8 mouse cellular contexts compared by ENCODE assay signal in the genomic region with DNA sequence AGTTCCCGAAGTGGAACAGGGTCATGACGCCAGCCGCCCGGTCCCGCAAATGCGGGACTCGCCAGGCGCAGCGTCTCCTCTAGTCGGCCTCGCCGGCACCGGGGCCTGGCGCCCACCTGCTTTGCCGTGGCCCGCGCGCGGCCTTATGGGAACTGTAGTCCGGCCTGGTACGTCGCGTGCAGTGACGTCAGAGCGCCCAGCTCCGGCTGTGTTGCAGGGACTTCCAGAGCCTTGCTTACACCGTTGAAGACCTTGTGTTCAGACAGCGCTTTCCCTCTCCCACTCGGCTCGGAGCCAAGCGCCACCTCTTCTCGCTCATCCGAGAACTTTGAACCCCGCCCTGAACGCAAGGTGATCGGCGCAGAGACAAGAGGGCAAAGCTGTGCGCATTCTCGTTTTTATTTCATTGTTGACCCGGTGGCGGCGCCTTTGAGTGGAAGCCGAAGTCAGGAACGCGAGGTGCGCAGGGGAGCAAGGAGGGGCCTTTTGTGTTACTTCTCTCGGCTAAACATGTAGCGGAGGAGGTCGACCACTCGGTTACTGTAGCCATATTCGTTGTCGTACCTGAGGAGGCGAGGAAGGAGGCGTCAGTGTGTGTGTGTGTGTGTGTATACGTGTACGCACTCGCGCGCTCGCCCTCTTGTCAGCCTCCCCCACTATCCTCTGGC. TPM values are rescaled to one million over a fixed set of nuclear protein-coding genes. Genes with fewer than 3 reads are reported as not detected.
A peak's percentile ranks its signal among the peaks of the same experiment; 100 is the strongest.
DNase-seq lines count a peak whose midpoint lies in the region; ATAC-seq and TF ChIP-seq lines count a peak whose summit lies in the region.

Gene Tmem147 (minus strand): TSS at position 145 of the 668 bp plus-strand sequence.

- H3K36me3 ChIP-seq in embryonic facial prominence, embryonic 13.5 days: peaks cover 30% of the 10 kb centered on the region
- no peaks in the 10 kb centered on the region for H3K36me3 ChIP-seq in kidney, adult 2 months (ENCODE audit: control insufficient read depth, insufficient read depth, low read length)
- peaks cover 46% of the 10 kb centered on the region for H3K36me3 ChIP-seq in limb, embryonic 12.5 days
- peaks cover 6% of the 10 kb centered on the region; the same call in 1 of the 2 replicates for H3K36me3 ChIP-seq in midbrain, embryonic 15.5 days (replicated peaks)
- H3K36me3 ChIP-seq in spleen, adult 2 months (ENCODE audit: control insufficient read depth, insufficient read depth, low read length): no peaks in the 10 kb centered on the region

- no peaks in the 10 kb centered on the region for H3K27me3 ChIP-seq in embryonic facial prominence, embryonic 13.5 days
- H3K27me3 ChIP-seq in kidney, adult 2 months (replicated peaks; ENCODE audit: control insufficient read depth, insufficient read depth, low read length): no peaks in the 10 kb centered on the region
- no peaks in the 10 kb centered on the region for H3K27me3 ChIP-seq in limb, embryonic 12.5 days
- H3K27me3 ChIP-seq in midbrain, embryonic 15.5 days (replicated peaks): no peaks in the 10 kb centered on the region
- no peaks in the 10 kb centered on the region for H3K27me3 ChIP-seq in spleen, adult 2 months (ENCODE audit: control insufficient read depth, insufficient read depth, low read length)

- ATAC-seq in embryonic facial prominence, embryonic 13.5 days (ENCODE audit: insufficient number of reproducible peaks, insufficient read depth, low FRiP score, low TSS enrichment, low read depth): peak; percentile 93
- peak; percentile 96 for ATAC-seq in limb, embryonic 12.5 days (ENCODE audit: insufficient number of reproducible peaks, insufficient read depth, low FRiP score, low TSS enrichment, low read depth)
- peak; percentile 97 for ATAC-seq in midbrain, embryonic 15.5 days (replicated peaks)

- WGBS in embryonic facial prominence, embryonic 13.5 days: under 1% methylated on average over 60 of the region's 60 CpGs
- under 1% methylated on average over 60 of the region's 60 CpGs for WGBS in kidney, adult 2 months
- WGBS in limb, embryonic 12.5 days: under 1% methylated on average over 60 of the region's 60 CpGs
- WGBS in midbrain, embryonic 15.5 days: under 1% methylated on average over 60 of the region's 60 CpGs
- WGBS in spleen, adult 2 months: under 1% methylated on average over 60 of the region's 60 CpGs

- peak within 1 kb of the TSS; percentile 80 for H3K4me3 ChIP-seq in embryonic facial prominence, embryonic 13.5 days
- H3K4me3 ChIP-seq in kidney, adult 2 months (ENCODE audit: insufficient read depth, low read depth, low read length): peak within 1 kb of the TSS; percentile 74
- H3K4me3 ChIP-seq in limb, embryonic 12.5 days (replicated peaks): peak within 1 kb of the TSS; percentile 73
- peak within 1 kb of the TSS; percentile 61 for H3K4me3 ChIP-seq in midbrain, embryonic 15.5 days
- H3K4me3 ChIP-seq in spleen, adult 2 months (ENCODE audit: extremely low read depth, insufficient read depth, insufficient read length): peak within 1 kb of the TSS; percentile 97

- peak within 1 kb of the TSS; percentile 78 for H3K4me2 ChIP-seq in embryonic facial prominence, embryonic 13.5 days
- peak within 1 kb of the TSS; percentile 77 for H3K4me2 ChIP-seq in limb, embryonic 12.5 days
- peak within 1 kb of the TSS; percentile 66 for H3K4me2 ChIP-seq in midbrain, embryonic 15.5 days

- peak; percentile 94 for DNase-seq in 3134 (ENCODE audit: extremely low read depth, insufficient read length, low spot score)
- peak; percentile 98 for DNase-seq in adrenal gland, postnatal 36 days
- peak; percentile 97 for DNase-seq in heart, adult 18-20 months
- DNase-seq in kidney, adult 2 months: peak; percentile 99
- peak; percentile 84 to 95 for DNase-seq in spleen, adult 2 months (ENCODE audit: low read depth in 1 of 2, low spot score in 2 of 2)

- peak within 1 kb of the TSS; percentile 89 for H3K27ac ChIP-seq in embryonic facial prominence, embryonic 13.5 days
- peak within 1 kb of the TSS; percentile 68 for H3K27ac ChIP-seq in kidney, adult 2 months (ENCODE audit: insufficient read depth, low read depth, low read length)
- peak within 1 kb of the TSS; percentile 88 for H3K27ac ChIP-seq in limb, embryonic 12.5 days
- H3K27ac ChIP-seq in midbrain, embryonic 15.5 days: peak within 1 kb of the TSS; percentile 89
- peak within 1 kb of the TSS; percentile 85 for H3K27ac ChIP-seq in spleen, adult 2 months (ENCODE audit: insufficient read depth, low read length)

- H3K9ac ChIP-seq in embryonic facial prominence, embryonic 13.5 days: peak within 1 kb of the TSS; percentile 90
- peak within 1 kb of the TSS; percentile 81 for H3K9ac ChIP-seq in limb, embryonic 12.5 days (replicated peaks)
- peak within 1 kb of the TSS; percentile 87 for H3K9ac ChIP-seq in midbrain, embryonic 15.5 days

- H3K9me3 ChIP-seq in embryonic facial prominence, embryonic 13.5 days: no peaks in the 10 kb centered on the region
- H3K9me3 ChIP-seq in limb, embryonic 12.5 days: no peaks in the 10 kb centered on the region
- no peaks in the 10 kb centered on the region for H3K9me3 ChIP-seq in midbrain, embryonic 15.5 days

- H3K4me1 ChIP-seq in embryonic facial prominence, embryonic 13.5 days: peaks cover 17% of the 10 kb centered on the region
- H3K4me1 ChIP-seq in kidney, adult 2 months (ENCODE audit: control insufficient read depth, insufficient read depth, low read length): no peaks in the 10 kb centered on the region; the same call in 1 of the 2 replicates
- H3K4me1 ChIP-seq in limb, embryonic 12.5 days (replicated peaks): peaks cover 15% of the 10 kb centered on the region
- H3K4me1 ChIP-seq in midbrain, embryonic 15.5 days: peaks cover 30% of the 10 kb centered on the region
- peaks cover 3% of the 10 kb centered on the region; the same call in 1 of the 2 replicates for H3K4me1 ChIP-seq in spleen, adult 2 months (ENCODE audit: control insufficient read depth, insufficient read depth, insufficient read length)

- TF ChIP-seq CTCF in kidney, adult 2 months (conservative IDR thresholded peaks at IDR 0.05; ENCODE audit: insufficient read depth, insufficient read length, low read depth, low read length): peak; percentile 19; the same call in 1 of the 2 replicates
- TF ChIP-seq CTCF in spleen, adult 2 months (IDR thresholded peaks at IDR 0.05; ENCODE audit: extremely low read depth, insufficient read depth, insufficient read length, insufficient replicate concordance): peak; percentile 27; the same call in 1 of the 2 replicates

- TF ChIP-seq POLR2A in kidney, adult 2 months (IDR thresholded peaks at IDR 0.05; ENCODE audit: low read depth, low read length): peak; percentile 33
- TF ChIP-seq POLR2A in spleen, adult 2 months (IDR thresholded peaks at IDR 0.05; ENCODE audit: low read depth, low read length): peak; percentile 33

RNA-seq across cellular contexts. Expression of gene Tmem147, which starts in this region (rescaled TPM):
- 100 to 1,000 TPM; 229 to 231 TPM for total RNA-seq in adrenal gland, postnatal 36 days (2021)
- 181 and 185 TPM in 2 replicates for polyA plus RNA-seq in embryonic facial prominence, embryonic 13.5 days (2015; fragmentation: Nextera tagmentation; extraction: Ambion mirVana)
- 100 to 1,000 TPM; 238 to 252 TPM for total RNA-seq in heart, adult 18-20 months (2021)
- polyA plus RNA-seq in kidney, adult 2 months (2012; rRNA removed): 457 and 511 TPM in 2 replicates
- polyA plus RNA-seq in limb, embryonic 12.5 days (2016; fragmentation: Nextera tagmentation; extraction: Ambion mirVana): 158 and 162 TPM in 2 replicates
- 242 and 252 TPM in 2 replicates for polyA plus RNA-seq in midbrain, embryonic 15.5 days (2015; fragmentation: Nextera tagmentation; extraction: Ambion mirVana)
- 103 and 107 TPM in 2 replicates for polyA plus RNA-seq in spleen, adult 2 months (2012; rRNA removed)

Comparison
In these comparisons a context has a peak if more than half of its experiments do, and no peak if none do; other contexts are left out.
1. Peak in every context shown above with its lines: DNase-seq, ATAC-seq, H3K4me3 ChIP-seq and H3K27ac ChIP-seq.